Mouse (Mus musculus) small intestine, adult 2 months (tissue): ENCODE measurements around the gene Pfkfb4.

Source experiments
- CTCF ChIP-seq: fragments of 200-500 bp; IDR thresholded peaks from 2 replicates; pipeline ENCODE4 v1.5.1; 2012; ENCODE audit warnings: low read depth, mild to moderate bottlenecking, control low read depth, inconsistent platforms, low read length, moderate library complexity, mixed read lengths; ENCODE audit not compliant: insufficient replicate concordance, insufficient read length; ENCODE audit errors: extremely low read depth
- POLR2A ChIP-seq: fragments of 200-500 bp; IDR thresholded peaks from 2 replicates; pipeline ENCODE4 v1.6.1; 2012; ENCODE audit warnings: low read depth, mild to moderate bottlenecking, control low read depth, inconsistent platforms, low read length, moderate library complexity

DNA sequence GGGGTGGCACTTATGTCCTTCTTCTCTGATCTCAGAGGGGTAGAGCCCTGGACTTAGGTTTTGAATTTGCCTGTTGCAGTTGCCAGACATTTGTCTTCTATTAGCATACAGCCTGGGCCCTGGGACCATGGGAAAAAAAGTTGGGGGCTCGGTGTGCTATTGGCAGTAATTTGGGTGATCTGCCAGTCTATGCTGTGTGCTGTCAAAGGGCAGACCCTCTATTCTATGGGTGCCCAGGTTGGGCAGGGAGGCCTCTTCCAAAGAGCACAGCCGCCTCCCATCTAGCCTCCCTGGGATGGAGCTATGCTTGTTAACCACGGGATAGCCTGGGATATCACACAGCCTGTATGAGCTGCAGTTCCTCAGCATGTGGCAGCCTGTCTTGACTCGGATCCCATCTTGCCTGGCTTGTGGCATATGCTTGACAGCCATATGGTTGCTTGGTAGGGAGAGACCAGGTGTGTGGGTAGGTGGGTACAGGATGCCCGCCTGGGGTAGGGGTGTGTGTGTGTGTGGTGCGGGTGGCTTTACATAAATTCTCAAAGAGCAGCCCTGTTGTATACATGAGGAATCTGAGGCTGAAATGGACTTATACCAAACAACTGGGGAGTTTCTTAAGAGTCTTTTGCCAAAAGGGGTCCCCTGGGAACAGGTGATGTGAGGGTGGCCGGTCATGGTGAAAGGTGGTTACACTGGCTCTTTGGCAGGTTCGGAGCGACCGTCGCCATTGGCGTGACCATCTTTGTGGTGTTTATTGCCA is 63.9 kb downstream of the Pfkfb4 start:
- TF ChIP-seq CTCF = no peak
- TF ChIP-seq POLR2A = no peak
